Mouse (Mus musculus) embryonic facial prominence, embryonic 12.5 days (tissue): ENCODE measurements around the gene Rnase4. TPM values are rescaled to one million over a fixed set of nuclear protein-coding genes. Genes with fewer than 3 reads are reported as not detected.
A peak's percentile ranks its signal among the peaks of the same experiment; 100 is the strongest.
"Not testable (repeated sequence)": the region's sequence is repeated elsewhere in the genome, so short reads cannot be mapped to it uniquely, and the experiment has no call there.

Experiments used
- ATAC-seq: fragments of 200-750 bp; cut with Nextera tagmentation; 2 replicates; pipeline ENCODE4 v1.8.0; 2017; ENCODE audit not compliant: insufficient number of reproducible peaks, insufficient read depth, low FRiP score, low TSS enrichment
- H3K27ac ChIP-seq: fragments of 300-500 bp; sonication (generic); 2 replicates; pipeline ENCODE4 v1.5.1; 2016; ENCODE audit warnings: mild to moderate bottlenecking
- H3K27me3 ChIP-seq: fragments of 300-500 bp; sonication (generic); 2 replicates; pipeline ENCODE4 v1.6.1; 2016; ENCODE audit warnings: mild to moderate bottlenecking, moderate library complexity
- H3K36me3 ChIP-seq: fragments of 300-500 bp; sonication (generic); 2 replicates; pipeline ENCODE4 v1.6.1; 2016; ENCODE audit warnings: mild to moderate bottlenecking
- H3K4me1 ChIP-seq: fragments of 300-500 bp; sonication (generic); 2 replicates; pipeline ENCODE4 v1.6.1; 2016
- H3K4me2 ChIP-seq: fragments of 300-500 bp; sonication (generic); replicated peaks from 2 replicates; pipeline ENCODE4 v1.6.1; 2016; ENCODE audit warnings: mild to moderate bottlenecking, moderate library complexity
- H3K4me3 ChIP-seq: fragments of 300-500 bp; sonication (generic); 2 replicates; pipeline ENCODE4 v1.5.1; 2016; ENCODE audit warnings: mild to moderate bottlenecking
- H3K9ac ChIP-seq: fragments of 300-500 bp; sonication (generic); 2 replicates; pipeline ENCODE4 v1.6.1; 2016; ENCODE audit warnings: mild to moderate bottlenecking, moderate library complexity
- H3K9me3 ChIP-seq: fragments of 300-500 bp; sonication (generic); 2 replicates; pipeline ENCODE4 v1.6.1; 2016; ENCODE audit warnings: mild to moderate bottlenecking, moderate library complexity
- WGBS: fragments of 180-500 bp; shearing (Covaris S2); methylation state at CpG from one replicate; pipeline ENCODE4 v1.1.7; 2016; 5-methylcytosine and 5-hydroxymethylcytosine counted together
- polyA plus RNA-seq: library from polyadenylated mRNA; unstranded; fragments of >200 nt; fragmentation: Nextera tagmentation; extraction: Ambion mirVana; gene quantifications from 2 replicates; pipeline ENCODE4 v1.2.1, GENCODE M21; 2016

Rnase4 gene
- polyA plus RNA-seq, 1 experiment from 2014 or later, result 18.9 TPM

GRCm38 (mm10) chr14:51090077-51090781 is 648 bp upstream of the Rnase4 start:
- Histone ChIP-seq H3K27me3 (no peaks in the 10 kb centered on the region), H3K9ac (peak overlapping the region; percentile 47), H3K36me3 (no peaks in the 10 kb centered on the region), H3K4me2 (peak overlapping the region; percentile 65), H3K9me3 (no peaks in the 10 kb centered on the region), H3K27ac (peak overlapping the region; percentile 88), H3K4me1 (no peaks in the 10 kb centered on the region), H3K4me3 (peak overlapping the region; percentile 72)
- no peak for ATAC-seq
- WGBS, result under 1% methylated on average over 27 of the region's 27 CpGs

- H3K4me2 ChIP-seq, result peak overlapping the region; percentile 65
Measured at GRCm38 (mm10) chr14:51092073-51092620, 1.3 kb downstream of the Rnase4 start.

DNA sequence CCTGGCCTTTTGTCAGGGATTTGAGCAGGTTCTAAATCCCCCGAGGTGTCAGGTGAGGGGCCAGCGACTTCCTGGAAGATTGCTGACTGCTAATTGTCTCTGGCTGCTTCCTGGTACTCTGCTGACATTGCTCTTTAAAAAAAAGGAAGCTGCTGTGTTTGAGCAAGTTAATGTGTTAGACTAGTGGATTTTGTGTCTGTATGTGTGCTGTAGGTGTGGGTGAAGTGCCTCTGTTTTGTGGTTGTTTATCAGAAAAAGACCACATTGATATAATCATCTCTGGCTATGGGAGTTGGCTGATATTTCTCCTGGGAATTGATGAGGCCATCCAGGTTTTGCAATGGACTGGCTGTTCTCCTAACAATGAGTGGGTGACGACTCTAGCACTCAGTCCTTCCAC is 2.6 kb downstream of the Rnase4 start:
- Histone ChIP-seq H3K4me2 (no peak overlapping the region), H3K4me1 (no peaks in the 10 kb centered on the region), H3K27me3 (no peaks in the 10 kb centered on the region), H3K9ac (no peak overlapping the region), H3K9me3 (no peaks in the 10 kb centered on the region), H3K27ac (no peak overlapping the region), H3K36me3 (no peaks in the 10 kb centered on the region), H3K4me3 (no peak overlapping the region)
- 40% methylated on average over 3 of the region's 3 CpGs for WGBS
- no peak for ATAC-seq

More at GRCm38 (mm10) chr14:51092073-51092620, 1.3 kb downstream of the Rnase4 start:
- H3K9ac ChIP-seq, result no peak overlapping the region
- H3K4me1 ChIP-seq, result no peaks in the 10 kb centered on the region
- no peak overlapping the region for H3K27ac ChIP-seq
- no peaks in the 10 kb centered on the region for H3K27me3 ChIP-seq
- H3K9me3 ChIP-seq, result no peaks in the 10 kb centered on the region
- no peak for ATAC-seq
- WGBS, result 48% methylated on average over 8 of the region's 8 CpGs
- H3K4me3 ChIP-seq, result no peak overlapping the region
- no peaks in the 10 kb centered on the region for H3K36me3 ChIP-seq

DNA sequence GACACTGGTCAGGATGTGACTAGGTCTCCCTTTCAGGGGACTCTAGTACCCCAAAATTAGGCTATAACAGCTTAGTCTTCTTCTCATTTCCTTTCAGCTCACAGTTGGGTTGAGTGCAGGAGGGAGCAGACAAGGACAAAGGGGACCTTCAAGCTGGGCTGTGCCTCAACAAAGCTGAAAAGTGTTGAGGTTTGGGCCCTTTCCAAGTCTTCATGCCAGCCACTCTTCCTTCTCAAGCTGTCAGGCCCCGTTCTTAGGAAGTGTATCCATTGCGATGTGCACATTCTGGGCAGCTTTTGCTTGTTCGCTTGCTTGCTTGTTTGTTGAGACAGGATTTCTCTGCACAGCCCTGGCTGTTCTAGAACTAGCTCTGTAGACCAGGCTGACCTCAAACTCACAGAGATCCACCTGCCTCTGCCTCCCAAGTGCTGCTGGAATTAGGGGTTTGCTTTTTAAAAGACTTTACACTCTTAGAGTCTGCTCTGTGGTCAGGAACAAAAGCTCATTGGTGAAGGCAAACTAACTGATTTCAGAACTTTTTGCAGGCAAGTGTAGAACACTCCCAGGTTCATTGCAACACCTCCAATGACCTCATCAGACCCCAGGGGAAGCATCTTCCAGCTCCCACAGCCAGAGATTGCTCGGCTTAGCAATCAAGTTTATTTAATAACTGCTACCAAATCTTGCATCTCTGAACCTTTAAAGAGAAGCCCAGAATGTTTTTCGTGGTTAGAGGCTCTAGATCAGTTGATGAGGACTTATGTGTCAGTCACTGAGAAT is 3.4 kb downstream of the Rnase4 start:
- no peak for ATAC-seq
- Histone ChIP-seq H3K4me1 (no peaks in the 10 kb centered on the region), H3K4me2 (no peak overlapping the region), H3K27me3 (no peaks in the 10 kb centered on the region), H3K4me3 (no peak overlapping the region), H3K9ac (no peak overlapping the region), H3K9me3 (no peaks in the 10 kb centered on the region), H3K27ac (no peak overlapping the region), H3K36me3 (no peaks in the 10 kb centered on the region)
- WGBS, result 78% methylated on average over 5 of the region's 5 CpGs

DNA sequence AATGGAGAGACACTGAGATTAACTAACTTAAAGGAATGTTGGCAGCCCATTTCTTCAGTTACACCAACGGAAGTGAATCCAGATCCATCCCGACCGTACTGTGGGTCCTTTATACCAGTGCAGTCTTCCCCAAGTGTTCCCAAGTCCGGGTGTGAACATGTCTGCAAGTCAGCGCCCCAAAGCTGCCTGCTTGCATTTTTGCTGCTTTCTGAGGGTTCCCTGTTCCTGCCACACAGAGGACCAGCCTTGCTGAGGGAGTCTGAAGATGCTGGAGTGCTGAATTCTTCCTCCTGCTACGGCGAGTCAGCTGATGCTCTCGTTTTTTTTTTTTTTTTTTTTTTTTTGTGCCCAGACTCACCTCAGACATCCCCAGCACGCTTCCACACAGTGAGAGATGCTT is 4.0 kb downstream of the Rnase4 start:
- H3K36me3 ChIP-seq, result no peaks in the 10 kb centered on the region
- no peaks in the 10 kb centered on the region for H3K4me1 ChIP-seq
- H3K9ac ChIP-seq, result no peak overlapping the region
- ATAC-seq, result no peak
- H3K4me3 ChIP-seq, result no peak overlapping the region
- no peaks in the 10 kb centered on the region for H3K9me3 ChIP-seq
- no peaks in the 10 kb centered on the region for H3K27me3 ChIP-seq
- H3K27ac ChIP-seq, result no peak overlapping the region
- no peak overlapping the region for H3K4me2 ChIP-seq
- 65% methylated on average over 9 of the region's 9 CpGs for WGBS

GRCm38 (mm10) chr14:51095736-51096524 is 5.1 kb downstream of the Rnase4 start:
- no peaks in the 10 kb centered on the region for H3K9me3 ChIP-seq
- H3K36me3 ChIP-seq, result no peaks in the 10 kb centered on the region
- H3K4me2 ChIP-seq, result no peak overlapping the region
- no peak overlapping the region for H3K27ac ChIP-seq
- WGBS, result 72% methylated on average over 9 of the region's 9 CpGs
- ATAC-seq, result no peak
- no peaks in the 10 kb centered on the region for H3K27me3 ChIP-seq
- no peak overlapping the region for H3K4me3 ChIP-seq
- H3K9ac ChIP-seq, result no peak overlapping the region
- no peaks in the 10 kb centered on the region for H3K4me1 ChIP-seq

GRCm38 (mm10) chr14:51098300-51098699 is 7.4 kb downstream of the Rnase4 start:
- not testable (repeated sequence) for ATAC-seq, H3K9ac ChIP-seq
- 25% methylated on average over 1 of the region's 1 CpGs for whole genome bisulfite sequencing

DNA sequence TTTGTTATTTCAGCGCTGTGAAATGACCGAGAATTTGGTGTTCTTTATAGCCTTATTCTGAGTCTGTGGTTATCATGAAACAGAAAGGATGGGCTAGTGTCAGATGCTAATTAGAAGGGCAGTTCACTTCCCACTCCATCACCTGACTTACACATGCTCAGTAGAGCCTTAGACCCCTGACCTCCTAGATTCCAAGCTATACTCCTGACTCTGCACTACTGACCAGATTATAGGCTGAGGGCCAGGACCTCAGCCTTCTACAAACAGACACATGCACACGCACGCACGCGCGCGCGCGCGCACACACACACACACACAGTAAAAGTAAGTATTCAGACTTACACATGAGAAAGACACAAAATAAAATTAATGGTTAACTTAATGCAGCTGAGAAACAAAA is 8.0 kb downstream of the Rnase4 start:
- Histone ChIP-seq H3K27me3 (no peaks in the 10 kb centered on the region), H3K36me3 (no peaks in the 10 kb centered on the region), H3K9me3 (no peaks in the 10 kb centered on the region), H3K27ac (no peak overlapping the region), H3K4me2 (no peak overlapping the region), H3K4me1 (no peaks in the 10 kb centered on the region), H3K4me3 (no peak overlapping the region), H3K9ac (no peak overlapping the region)
- WGBS, result 94% methylated on average over 11 of the region's 11 CpGs
- no peak for ATAC-seq

More at GRCm38 (mm10) chr14:51098300-51098699, 7.4 kb downstream of the Rnase4 start:
- H3K27ac ChIP-seq, H3K4me2 ChIP-seq, H3K4me1 ChIP-seq, H3K4me3 ChIP-seq, H3K36me3 ChIP-seq, H3K9me3 ChIP-seq, H3K27me3 ChIP-seq: not testable (repeated sequence)

GRCm38 (mm10) chr14:51101284-51101683 is 10.4 kb downstream of the Rnase4 start:
- Histone ChIP-seq H3K27ac (no peak overlapping the region), H3K4me3 (no peak overlapping the region), H3K4me2 (no peak overlapping the region), H3K36me3 (no peaks in the 10 kb centered on the region), H3K4me1 (no peaks in the 10 kb centered on the region), H3K9ac (no peak overlapping the region), H3K27me3 (no peaks in the 10 kb centered on the region), H3K9me3 (no peaks in the 10 kb centered on the region)
- no peak for ATAC-seq
- WGBS, result 78% methylated on average over 9 of the region's 9 CpGs

DNA sequence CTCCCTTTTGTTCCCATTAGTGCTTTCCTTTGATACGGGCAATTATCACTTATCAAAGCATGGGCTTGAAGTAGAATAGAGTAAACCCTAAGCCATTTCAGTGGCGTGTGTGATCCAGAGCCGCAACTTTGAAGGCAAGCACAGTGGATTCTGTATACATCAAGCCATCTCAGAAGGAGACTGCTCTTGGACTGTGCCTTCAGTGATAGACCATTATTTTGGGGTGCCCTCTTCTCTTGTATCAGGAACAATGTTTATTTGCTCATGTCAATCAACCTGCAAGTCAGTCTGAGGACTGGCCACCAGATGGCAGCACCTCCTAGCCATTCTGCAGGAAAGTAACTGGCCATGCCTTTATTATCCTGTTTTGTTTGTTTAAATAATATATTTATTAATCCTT is 12.3 kb downstream of the Rnase4 start:
- Histone ChIP-seq H3K4me2 (no peak overlapping the region), H3K9ac (no peak overlapping the region), H3K36me3 (no peaks in the 10 kb centered on the region), H3K4me1 (no peaks in the 10 kb centered on the region), H3K27ac (no peak overlapping the region), H3K27me3 (no peaks in the 10 kb centered on the region), H3K9me3 (no peaks in the 10 kb centered on the region), H3K4me3 (no peak overlapping the region)
- no peak for ATAC-seq
- 65% methylated on average over 3 of the region's 3 CpGs for WGBS

DNA sequence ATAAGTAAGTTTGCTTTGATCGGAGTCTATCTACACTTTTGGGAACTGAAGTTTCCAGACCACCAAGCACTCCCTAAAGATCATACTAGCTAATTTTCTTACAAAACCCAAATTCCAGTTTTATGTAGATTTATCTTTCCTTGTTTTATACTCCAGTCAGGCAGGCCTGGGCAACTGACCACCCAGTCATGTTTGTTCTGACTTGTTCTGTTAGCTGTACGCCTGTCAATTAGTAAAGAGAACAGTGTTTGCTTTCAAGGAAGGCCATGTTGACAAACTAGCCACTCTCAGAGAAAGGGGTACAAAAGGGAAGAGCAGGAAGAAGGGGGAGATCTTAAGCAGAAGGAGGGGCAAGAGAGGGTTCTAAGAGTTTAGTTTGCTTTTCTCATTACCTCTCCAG is 13.5 kb downstream of the Rnase4 start:
- Histone ChIP-seq H3K9me3 (no peaks in the 10 kb centered on the region), H3K27me3 (no peaks in the 10 kb centered on the region), H3K4me2 (no peak overlapping the region), H3K9ac (no peak overlapping the region), H3K4me3 (no peak overlapping the region), H3K27ac (no peak overlapping the region), H3K4me1 (no peaks in the 10 kb centered on the region), H3K36me3 (no peaks in the 10 kb centered on the region)
- WGBS, result 78% methylated on average over 2 of the region's 2 CpGs
- no peak for ATAC-seq
